Mouse (Mus musculus) left cerebral cortex, adult 11 months (tissue): ENCODE measurements at regions not wholly inside any gene's neighbourhood (a gene's known extent, or its start where the extent isn't known, plus 50 kb on each side); places are given as distances from the start of the nearest gene placed in this dataset.
"Not testable (repeated sequence)": the region's sequence is repeated elsewhere in the genome, so short reads cannot be mapped to it uniquely, and the experiment has no call there.

ENCODE experiments used
- DNase-seq: peaks from one replicate; pipeline ENCODE4 v3.0.0; 2022; ENCODE audit warnings: low spot score

- not testable (repeated sequence) for DNase-seq
These were observed 325.0 kb downstream of the Phf3 start for GRCm38 (mm10) chr1:30548761-30549160.

- no peak for DNase-seq
These were observed 333.5 kb downstream of the Phf3 start for GRCm38 (mm10) chr1:30540088-30540698.

GRCm38 (mm10) chr1:30536989-30537975 lies 336.4 kb downstream of the Phf3 start:
- DNase-seq: no peak

- no peak for DNase-seq
These were observed 356.4 kb downstream of the Phf3 start for GRCm38 (mm10) chr1:30517348-30517747.

- no peak for DNase-seq
These were observed 357.9 kb downstream of the Phf3 start for GRCm38 (mm10) chr1:30515846-30516245.

GRCm38 (mm10) chr1:30503224-30503623 lies 370.5 kb downstream of the Phf3 start:
- DNase-seq: peak; percentile 31

- no peak for DNase-seq
These were observed 413.3 kb downstream of the Phf3 start for GRCm38 (mm10) chr1:30460295-30460958.

- peak; percentile 6 for DNase-seq
These were observed 435.8 kb downstream of the Phf3 start for GRCm38 (mm10) chr1:30437964-30438363.

GRCm38 (mm10) chr1:30416582-30416981 lies 457.1 kb downstream of the Phf3 start:
- no peak for DNase-seq

GRCm38 (mm10) chr1:30414881-30415439 lies 458.8 kb downstream of the Phf3 start:
- no peak for DNase-seq
